Mouse (Mus musculus) brain, embryonic 14.5 days (tissue): ENCODE measurements around the gene Zbtb16. TPM values are rescaled to one million over a fixed set of nuclear protein-coding genes. Genes with fewer than 3 reads are reported as not detected.

Experiments
- DNase-seq: peaks from one replicate; pipeline ENCODE4 v3.0.0-alpha.2; 2011; ENCODE audit warnings: low read depth
- CTCF ChIP-seq: fragments of 200-500 bp; IDR thresholded peaks from 2 replicates; pipeline ENCODE4 v1.5.1; 2012; ENCODE audit warnings: inconsistent platforms, mild to moderate bottlenecking, moderate library complexity, borderline replicate concordance; ENCODE audit not compliant: insufficient read depth, insufficient read length; ENCODE audit errors: extremely low read depth
- POLR2A ChIP-seq: fragments of 200-500 bp; IDR thresholded peaks from 2 replicates; pipeline ENCODE4 v1.6.1; 2012; ENCODE audit warnings: mild to moderate bottlenecking, inconsistent platforms, borderline replicate concordance; ENCODE audit not compliant: poor library complexity, insufficient read depth, insufficient read length, severe bottlenecking; ENCODE audit errors: extremely low read depth
- polyA plus RNA-seq: library from polyadenylated mRNA; depleted of rRNA; stranded (reverse); fragments of >200 nt; gene quantifications from 2 replicates; pipeline ENCODE4 v1.2.3, GENCODE M21; 2012

The Zbtb16 gene
- polyA plus RNA-seq, 1 experiment = 4.1 TPM

GRCm38 (mm10) chr9:48674359-48675015 lies 161.5 kb downstream of the Zbtb16 start:
- peak; percentile 79 for DNase-seq

GRCm38 (mm10) chr9:48673804-48674203 lies 162.2 kb downstream of the Zbtb16 start:
- TF ChIP-seq CTCF = no peak
- TF ChIP-seq POLR2A = no peak
- DNase-seq = no peak

More at GRCm38 (mm10) chr9:48674359-48675015, 161.5 kb downstream of the Zbtb16 start:
- no peak for TF ChIP-seq POLR2A
- no peak for TF ChIP-seq CTCF

GRCm38 (mm10) chr9:48673213-48673612 lies 162.8 kb downstream of the Zbtb16 start:
- no peak for TF ChIP-seq POLR2A
- TF ChIP-seq CTCF = no peak
- DNase-seq = no peak

DNA sequence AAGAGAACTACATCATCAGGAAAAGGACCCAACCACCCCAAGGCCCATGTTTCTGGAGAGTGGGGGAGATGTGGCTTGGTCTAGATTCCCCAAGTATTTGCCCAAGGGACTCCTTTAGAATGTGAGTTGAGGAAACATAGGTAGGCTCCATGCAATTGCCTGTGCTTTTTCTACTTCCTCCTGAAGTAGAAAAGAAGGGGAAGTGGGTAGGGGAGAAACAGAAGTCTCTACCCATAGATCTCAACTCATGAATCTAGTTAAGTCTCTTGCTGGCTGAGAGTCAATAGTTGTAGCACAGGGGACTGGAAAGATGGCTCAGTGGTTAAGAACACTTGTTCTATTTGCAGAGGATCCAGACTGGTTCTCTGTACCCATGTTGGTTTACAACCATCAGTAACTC lies 164.2 kb downstream of the Zbtb16 start:
- DNase-seq = no peak

DNA sequence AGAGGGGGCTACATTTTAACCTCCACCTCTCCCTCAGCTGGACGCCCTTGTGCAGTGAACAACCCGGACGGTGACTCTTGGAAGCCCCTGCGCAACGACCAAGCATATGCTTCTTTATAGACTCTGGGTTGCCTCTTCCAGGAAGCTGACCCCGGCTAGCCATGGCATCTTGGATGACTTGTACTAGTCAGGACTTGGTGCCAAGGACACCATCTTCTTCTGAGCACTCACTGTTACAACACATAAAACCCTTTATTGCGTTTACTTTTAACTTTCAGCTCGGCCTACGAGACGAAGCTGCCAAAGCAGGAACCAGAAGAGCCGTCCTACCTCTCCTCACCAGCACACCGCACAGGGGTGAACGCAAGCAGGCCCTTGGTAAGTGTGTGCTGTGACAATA lies 165.9 kb downstream of the Zbtb16 start:
- no peak for DNase-seq
- TF ChIP-seq POLR2A (no peak), CTCF (no peak)

More for the DNA sequence above, 164.2 kb downstream of the Zbtb16 start:
- no peak for TF ChIP-seq CTCF
- TF ChIP-seq POLR2A = no peak

DNA sequence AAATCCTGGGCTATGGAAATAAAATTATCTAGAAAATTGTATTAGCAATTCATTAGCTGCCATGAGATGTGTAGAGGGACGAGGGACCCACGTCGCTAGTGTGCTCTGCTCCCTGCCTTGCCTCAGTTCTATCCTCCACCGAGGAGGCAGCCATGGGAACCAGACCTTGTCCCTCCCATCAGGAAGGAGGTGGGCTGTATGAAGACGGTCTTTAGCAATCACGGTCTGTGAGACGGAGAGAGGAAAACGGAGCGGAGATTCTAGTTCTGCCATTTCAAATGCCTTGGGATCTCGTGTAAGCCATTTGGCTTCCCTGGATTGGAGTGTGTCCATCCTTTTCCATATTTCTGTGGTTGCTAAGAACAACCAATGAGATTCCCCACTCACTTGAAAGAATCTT lies 166.3 kb downstream of the Zbtb16 start:
- TF ChIP-seq CTCF (no peak), POLR2A (no peak)
- DNase-seq = no peak

- no peak for TF ChIP-seq POLR2A
- TF ChIP-seq CTCF = no peak
- no peak for DNase-seq
Observed at GRCm38 (mm10) chr9:48666702-48667101, 169.3 kb downstream of the Zbtb16 start.

DNA sequence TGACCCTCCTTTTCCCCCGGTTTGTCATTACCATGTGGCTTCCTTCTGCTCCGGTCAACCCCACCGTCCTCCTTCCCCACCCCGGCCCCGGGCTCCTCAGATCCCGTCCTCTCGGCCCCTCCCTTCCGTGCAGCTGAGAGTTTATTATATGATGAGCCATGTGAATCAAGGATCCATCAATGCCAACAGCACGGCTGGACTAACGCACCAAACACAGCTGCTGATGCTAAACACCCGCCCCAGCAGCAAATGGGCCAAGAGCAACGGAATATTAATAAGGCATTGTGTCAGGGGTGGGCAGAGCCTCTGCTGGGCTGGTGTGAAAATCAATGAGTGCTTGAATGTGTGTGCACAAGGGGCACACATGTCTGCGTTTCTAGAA lies 173.0 kb downstream of the Zbtb16 start:
- peak; percentile 81 for DNase-seq
- TF ChIP-seq POLR2A (no peak), CTCF (no peak)

DNA sequence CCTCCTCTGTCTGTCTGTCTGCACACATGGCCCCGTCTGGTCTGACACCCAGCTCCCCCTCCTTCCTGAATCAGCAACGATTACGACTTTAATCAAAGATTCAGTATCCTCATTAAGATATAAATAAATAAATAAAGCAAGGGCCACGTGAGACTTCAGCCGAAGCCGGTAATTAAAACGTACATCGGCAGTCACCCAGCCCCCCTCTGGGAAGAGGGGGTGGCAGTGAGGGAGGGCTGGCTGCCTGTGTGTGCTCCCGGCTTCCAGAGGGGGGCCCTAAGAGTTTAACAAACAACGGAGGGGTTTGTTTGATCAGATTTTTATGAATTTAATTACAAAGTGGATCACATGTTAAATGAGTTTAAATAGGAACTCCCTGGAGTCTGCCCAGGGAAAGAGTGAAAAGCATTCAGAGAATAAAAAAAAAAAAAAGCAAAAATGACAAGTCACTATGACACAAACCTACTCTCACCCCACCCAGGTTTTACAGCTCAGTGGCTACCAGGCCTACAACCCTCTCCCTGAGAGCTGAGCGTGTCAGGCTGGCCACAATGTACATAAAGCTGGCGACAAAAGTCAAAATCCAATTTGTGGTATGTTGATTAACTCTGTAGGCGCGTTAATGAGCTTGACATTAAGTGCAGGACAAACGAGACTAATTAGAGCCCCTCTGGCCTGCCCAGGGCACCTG lies 173.5 kb downstream of the Zbtb16 start:
- peak; percentile 91 for DNase-seq
- no peak for TF ChIP-seq CTCF
- TF ChIP-seq POLR2A = no peak

DNA sequence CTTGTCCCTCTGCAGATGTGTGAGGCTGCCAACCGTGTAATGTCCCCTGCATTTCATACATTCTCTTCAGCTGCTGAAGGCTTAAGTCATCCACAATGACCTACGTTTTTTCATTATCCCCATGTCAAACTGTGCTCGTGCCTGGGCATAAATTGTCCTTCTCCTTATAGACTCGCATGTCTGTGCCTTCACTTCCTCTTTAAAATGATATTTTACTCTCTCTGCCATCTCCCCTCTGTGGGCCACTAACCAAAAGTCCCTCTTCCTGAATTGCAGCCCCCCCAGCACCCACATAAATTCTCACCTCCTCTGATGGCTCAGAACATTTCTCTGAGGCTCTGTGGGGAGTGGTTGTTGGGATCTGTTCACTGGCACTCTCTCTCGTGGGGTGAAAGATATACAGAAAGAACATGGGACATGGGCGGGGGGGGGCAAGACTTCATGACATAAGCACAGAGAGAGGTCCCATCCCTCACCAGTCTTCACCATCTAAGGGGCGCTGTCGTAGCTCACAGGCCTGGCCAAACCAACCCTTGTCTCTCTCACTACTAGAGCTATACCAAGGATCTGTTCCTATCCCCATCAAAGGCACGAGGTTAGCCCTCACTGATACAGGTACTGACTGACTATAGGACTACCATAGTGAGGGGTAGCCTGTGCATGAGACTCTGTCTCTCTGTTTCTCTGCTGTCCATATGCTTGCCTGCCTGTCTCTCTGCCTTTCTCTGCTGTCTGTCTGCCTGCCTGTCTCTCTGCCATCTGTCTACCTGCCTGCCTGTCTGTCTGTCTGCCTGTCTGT lies 174.6 kb downstream of the Zbtb16 start:
- peak; percentile 51 for DNase-seq
- TF ChIP-seq POLR2A = no peak
- no peak for TF ChIP-seq CTCF

DNA sequence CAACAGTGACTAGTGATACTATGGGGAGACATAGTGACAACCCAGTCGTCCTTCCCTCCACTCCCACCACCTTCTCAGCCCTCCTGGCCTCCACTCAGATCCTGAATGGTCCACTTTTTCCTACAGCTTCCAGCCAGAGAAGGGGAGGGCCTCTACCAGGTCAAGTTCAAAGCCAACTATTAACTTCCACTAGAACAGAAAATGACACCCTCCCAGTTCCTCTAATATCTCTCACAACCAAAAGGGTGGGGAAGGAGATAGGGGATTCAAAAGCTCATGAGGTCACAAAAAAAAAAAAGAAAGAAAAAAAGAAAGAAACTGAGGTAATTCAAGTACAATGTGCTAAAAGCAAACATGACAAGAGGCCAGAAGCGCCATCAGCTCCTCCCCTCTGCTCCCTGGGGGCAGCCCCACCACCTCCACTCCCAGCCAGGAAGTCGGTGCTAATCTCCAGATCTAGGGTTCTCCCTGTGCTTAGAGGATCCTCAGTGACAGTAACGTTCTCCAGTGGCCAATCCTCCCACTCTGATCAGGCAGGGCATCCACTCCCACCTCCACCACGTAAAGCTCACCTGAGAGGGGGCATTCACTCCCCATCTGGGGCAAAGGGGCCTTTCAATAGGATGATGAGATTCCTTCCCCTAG lies 180.4 kb downstream of the Zbtb16 start:
- no peak for DNase-seq
- TF ChIP-seq CTCF (no peak), POLR2A (no peak)

DNA sequence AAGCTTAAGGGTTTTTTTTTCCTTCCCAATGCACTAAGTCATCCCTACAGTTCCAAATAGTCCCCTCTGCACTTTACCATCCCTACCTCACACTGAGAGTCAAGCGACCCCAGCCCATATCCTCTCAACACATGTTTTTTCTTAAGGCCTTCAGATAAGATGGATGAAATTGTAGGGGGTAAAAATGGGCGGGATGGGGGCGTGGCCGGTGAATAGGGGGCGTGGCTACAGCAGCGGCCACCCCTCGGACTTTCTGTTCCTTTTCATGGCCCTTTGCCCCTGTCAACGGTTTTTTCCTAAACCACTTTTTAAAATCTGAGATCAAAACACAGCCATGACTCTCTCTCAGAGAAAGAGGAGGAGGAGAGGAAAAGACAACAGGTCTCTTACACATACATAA lies 181.3 kb downstream of the Zbtb16 start:
- no peak for DNase-seq
- TF ChIP-seq POLR2A (no peak), CTCF (no peak)
